Mouse (Mus musculus): Measurements from ENCODE around the gene Necap1. TPM values are rescaled to one million over a fixed set of nuclear protein-coding genes. Genes with fewer than 3 reads are reported as not detected.
A peak's percentile ranks its signal among the peaks of the same experiment; 100 is the strongest.

Gene Necap1
- polyA plus RNA-seq, 1 experiment from 2014 or later: 100 TPM

- H3K9ac ChIP-seq: no peak overlapping the region
- H3K4me2 ChIP-seq (replicated peaks): no peak overlapping the region
- H3K4me1 ChIP-seq: no peaks in the 10 kb centered on the region
- H3K9me3 ChIP-seq: peaks cover 14% of the 10 kb centered on the region; the same call in 1 of the 2 replicates
- ATAC-seq (ENCODE audit: low FRiP score, low read depth): no peak
- H3K36me3 ChIP-seq: no peaks in the 10 kb centered on the region
- no peak overlapping the region for H3K27ac ChIP-seq
- no peaks in the 10 kb centered on the region for H3K27me3 ChIP-seq (replicated peaks)
- no peak overlapping the region for H3K4me3 ChIP-seq
- 79% methylated on average over 6 of the region's 6 CpGs for WGBS
These were observed 11.8 kb upstream of the Necap1 start for GRCm38 (mm10) chr6:122862434-122862833.

- no peak for ATAC-seq (ENCODE audit: low FRiP score, low read depth)
These were observed 11.4 kb upstream of the Necap1 start for GRCm38 (mm10) chr6:122862871-122863270.

GRCm38 (mm10) chr6:122867914-122868313, 6.4 kb upstream of the Necap1 start:
- H3K9me3 ChIP-seq: no peaks in the 10 kb centered on the region
- WGBS: 68% methylated on average over 4 of the region's 4 CpGs
- no peaks in the 10 kb centered on the region for H3K27me3 ChIP-seq (replicated peaks)
- H3K4me3 ChIP-seq: no peak overlapping the region
- no peaks in the 10 kb centered on the region for H3K4me1 ChIP-seq
- H3K9ac ChIP-seq: no peak overlapping the region
- no peak for ATAC-seq (ENCODE audit: low FRiP score, low read depth)
- H3K27ac ChIP-seq: no peak overlapping the region
- no peaks in the 10 kb centered on the region for H3K36me3 ChIP-seq
- no peak overlapping the region for H3K4me2 ChIP-seq (replicated peaks)

More at GRCm38 (mm10) chr6:122862871-122863270, 11.4 kb upstream of the Necap1 start:
- 78% methylated on average over 1 of the region's 1 CpGs for WGBS
- no peak overlapping the region for H3K27ac ChIP-seq
- peaks cover 14% of the 10 kb centered on the region; the same call in 1 of the 2 replicates for H3K9me3 ChIP-seq
- no peak overlapping the region for H3K4me3 ChIP-seq
- H3K27me3 ChIP-seq (replicated peaks): no peaks in the 10 kb centered on the region
- H3K36me3 ChIP-seq: no peaks in the 10 kb centered on the region
- H3K9ac ChIP-seq: no peak overlapping the region
- no peaks in the 10 kb centered on the region for H3K4me1 ChIP-seq
- H3K4me2 ChIP-seq (replicated peaks): no peak overlapping the region

DNA sequence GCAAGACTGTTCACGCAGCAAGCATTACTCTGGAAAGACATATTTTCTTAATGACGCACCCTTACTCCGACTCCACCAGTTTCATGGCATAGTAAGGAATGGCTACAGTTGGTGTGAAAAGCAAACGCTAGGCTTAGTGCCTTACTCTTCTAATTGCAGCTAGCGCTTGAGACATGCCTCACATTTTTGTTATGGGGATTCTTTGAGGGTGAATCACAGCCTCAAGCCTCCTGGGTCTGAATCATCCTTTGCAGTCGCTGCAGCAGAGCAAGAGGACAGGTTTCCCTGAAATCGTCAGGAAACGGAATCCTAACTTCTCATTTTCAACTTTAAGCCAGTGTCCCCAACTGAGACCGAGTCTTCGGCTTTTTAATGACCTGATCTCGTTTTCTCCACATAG, 4.4 kb upstream of the Necap1 start:
- H3K27ac ChIP-seq: no peak overlapping the region
- no peak overlapping the region for H3K4me2 ChIP-seq (replicated peaks)
- no peaks in the 10 kb centered on the region for H3K27me3 ChIP-seq (replicated peaks)
- H3K9ac ChIP-seq: no peak overlapping the region
- 87% methylated on average over 11 of the region's 11 CpGs for WGBS
- H3K4me3 ChIP-seq: no peak overlapping the region
- no peaks in the 10 kb centered on the region for H3K36me3 ChIP-seq
- no peaks in the 10 kb centered on the region for H3K9me3 ChIP-seq
- H3K4me1 ChIP-seq: no peaks in the 10 kb centered on the region
- ATAC-seq (ENCODE audit: low FRiP score, low read depth): no peak

- H3K4me2 ChIP-seq (replicated peaks): no peak overlapping the region
- no peaks in the 10 kb centered on the region for H3K9me3 ChIP-seq
- H3K27me3 ChIP-seq (replicated peaks): no peaks in the 10 kb centered on the region
- peaks cover 3% of the 10 kb centered on the region; the same call in 1 of the 2 replicates for H3K36me3 ChIP-seq
- H3K4me1 ChIP-seq: peaks cover 12% of the 10 kb centered on the region
- ATAC-seq (ENCODE audit: low FRiP score, low read depth): no peak
- no peak overlapping the region for H3K4me3 ChIP-seq
- H3K9ac ChIP-seq: no peak overlapping the region
- 96% methylated on average over 5 of the region's 5 CpGs for WGBS
- H3K27ac ChIP-seq: no peak overlapping the region
These were observed 1.5 kb upstream of the Necap1 start for GRCm38 (mm10) chr6:122872800-122873199.

GRCm38 (mm10) chr6:122874720-122875389, 581 bp downstream of the Necap1 start:
- H3K9ac ChIP-seq: peak overlapping the region; percentile 83
- under 1% methylated on average over 31 of the region's 31 CpGs for WGBS
- peaks cover 5% of the 10 kb centered on the region for H3K36me3 ChIP-seq

GRCm38 (mm10) chr6:122879141-122879735, 5.0 kb downstream of the Necap1 start:
- Histone ChIP-seq H3K27me3 (replicated peaks) (no peaks in the 10 kb centered on the region), H3K36me3 (peaks cover 41% of the 10 kb centered on the region), H3K4me1 (peaks cover 18% of the 10 kb centered on the region), H3K4me3 (no peak overlapping the region), H3K9me3 (no peaks in the 10 kb centered on the region), H3K9ac (no peak overlapping the region), H3K4me2 (replicated peaks) (no peak overlapping the region), H3K27ac (no peak overlapping the region)
- 92% methylated on average over 7 of the region's 7 CpGs for WGBS
- ATAC-seq (ENCODE audit: low FRiP score, low read depth): no peak

More at GRCm38 (mm10) chr6:122874720-122875389, 581 bp downstream of the Necap1 start:
- Histone ChIP-seq H3K27me3 (replicated peaks) (no peaks in the 10 kb centered on the region), H3K4me1 (peaks cover 18% of the 10 kb centered on the region), H3K4me2 (replicated peaks) (peak overlapping the region; percentile 63), H3K27ac (peak overlapping the region; percentile 76), H3K4me3 (peak overlapping the region; percentile 84), H3K9me3 (no peaks in the 10 kb centered on the region)
- peak; percentile 85 for ATAC-seq (ENCODE audit: low FRiP score, low read depth)

DNA sequence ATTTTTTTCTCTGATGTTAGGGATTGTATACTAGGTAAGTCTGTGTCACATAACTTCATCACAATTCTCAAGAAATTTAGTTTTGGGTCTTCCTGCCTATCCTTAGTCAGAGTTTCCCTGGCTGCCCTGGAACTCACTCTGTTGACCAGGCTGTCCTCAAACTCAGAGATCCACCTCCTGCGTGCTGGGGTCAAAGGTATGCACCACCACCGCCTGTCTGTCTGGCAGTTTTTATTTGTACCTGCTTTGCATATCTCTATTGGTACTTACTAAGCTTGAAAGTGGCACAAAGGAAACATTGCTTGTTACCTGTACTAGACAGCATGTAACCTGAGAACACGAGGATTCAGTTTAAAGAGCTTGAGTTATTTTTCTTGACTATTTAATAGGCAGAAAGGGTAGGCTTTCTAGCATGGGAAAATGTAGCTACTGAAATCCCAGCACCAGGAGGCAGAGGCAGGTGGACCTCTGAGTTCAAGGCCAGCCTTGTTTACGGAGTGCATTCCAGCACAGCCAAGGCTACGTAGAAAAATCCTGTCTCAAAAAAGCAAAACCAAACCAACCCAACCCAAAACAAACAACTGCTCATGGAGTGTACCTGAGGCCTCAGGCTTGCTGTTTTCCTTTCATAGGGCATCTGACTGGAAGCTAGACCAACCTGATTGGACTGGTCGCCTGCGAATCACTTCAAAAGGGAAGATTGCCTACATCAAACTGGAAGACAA, 5.7 kb downstream of the Necap1 start:
- Histone ChIP-seq H3K4me2 (replicated peaks) (no peak overlapping the region), H3K4me1 (peaks cover 18% of the 10 kb centered on the region), H3K4me3 (no peak overlapping the region), H3K36me3 (peaks cover 46% of the 10 kb centered on the region), H3K27ac (no peak overlapping the region), H3K9me3 (no peaks in the 10 kb centered on the region), H3K27me3 (replicated peaks) (no peaks in the 10 kb centered on the region), H3K9ac (no peak overlapping the region)
- 95% methylated on average over 7 of the region's 7 CpGs for WGBS
- ATAC-seq (ENCODE audit: low FRiP score, low read depth): no peak

GRCm38 (mm10) chr6:122881287-122881686, 7.0 kb downstream of the Necap1 start:
- no peak for ATAC-seq (ENCODE audit: low FRiP score, low read depth)
- 94% methylated on average over 12 of the region's 12 CpGs for WGBS

GRCm38 (mm10) chr6:122883603-122884002, 9.3 kb downstream of the Necap1 start:
- Histone ChIP-seq H3K4me1 (0 out of 2 replicates have a peak, but pooled peaks cover under 1% of the 10 kb centered on the region), H3K9ac (no peak overlapping the region), H3K27me3 (replicated peaks) (no peaks in the 10 kb centered on the region), H3K4me2 (replicated peaks) (no peak overlapping the region), H3K36me3 (peaks cover 73% of the 10 kb centered on the region), H3K9me3 (no peaks in the 10 kb centered on the region), H3K4me3 (no peak overlapping the region), H3K27ac (no peak overlapping the region)
- 95% methylated on average over 9 of the region's 9 CpGs for WGBS
- no peak for ATAC-seq (ENCODE audit: low FRiP score, low read depth)

More at GRCm38 (mm10) chr6:122881287-122881686, 7.0 kb downstream of the Necap1 start:
- Histone ChIP-seq H3K4me1 (0 out of 2 replicates have a peak, but pooled peaks cover 7% of the 10 kb centered on the region), H3K36me3 (peaks cover 56% of the 10 kb centered on the region), H3K27me3 (replicated peaks) (no peaks in the 10 kb centered on the region), H3K27ac (no peak overlapping the region), H3K9me3 (no peaks in the 10 kb centered on the region), H3K4me3 (no peak overlapping the region), H3K9ac (no peak overlapping the region), H3K4me2 (replicated peaks) (no peak overlapping the region)

- no peaks in the 10 kb centered on the region for H3K9me3 ChIP-seq
- H3K27ac ChIP-seq: no peak overlapping the region
- H3K4me1 ChIP-seq: no peaks in the 10 kb centered on the region
- H3K27me3 ChIP-seq (replicated peaks): no peaks in the 10 kb centered on the region
- no peak for ATAC-seq (ENCODE audit: low FRiP score, low read depth)
- peaks cover 48% of the 10 kb centered on the region for H3K36me3 ChIP-seq
- H3K4me2 ChIP-seq (replicated peaks): no peak overlapping the region
- WGBS: 96% methylated on average over 2 of the region's 2 CpGs
- no peak overlapping the region for H3K9ac ChIP-seq
- no peak overlapping the region for H3K4me3 ChIP-seq
These were observed 15.3 kb downstream of the Necap1 start for GRCm38 (mm10) chr6:122889599-122889998.

- H3K36me3 ChIP-seq: peaks cover 24% of the 10 kb centered on the region
- H3K4me3 ChIP-seq: no peak overlapping the region
- no peaks in the 10 kb centered on the region for H3K4me1 ChIP-seq
- no peak overlapping the region for H3K9ac ChIP-seq
- no peaks in the 10 kb centered on the region for H3K27me3 ChIP-seq (replicated peaks)
- 10% methylated on average over 2 of the region's 2 CpGs for WGBS
- no peak overlapping the region for H3K4me2 ChIP-seq (replicated peaks)
- no peaks in the 10 kb centered on the region for H3K9me3 ChIP-seq
- no peak overlapping the region for H3K27ac ChIP-seq
- ATAC-seq (ENCODE audit: low FRiP score, low read depth): 0 out of 2 replicates have a peak, but pooled peaks have one; percentile 43
These were observed 18.3 kb downstream of the Necap1 start for GRCm38 (mm10) chr6:122892442-122893049.

Data from neural tube, embryonic 12.5 days (tissue).